Mouse (Mus musculus) Muller cell, postnatal 12 days (primary cell): Measurements from ENCODE around the gene Mospd3.
A peak's percentile ranks its signal among the peaks of the same experiment; 100 is the strongest.
"Not testable (repeated sequence)": the region's sequence is repeated elsewhere in the genome, so short reads cannot be mapped to it uniquely, and the experiment has no call there.

Experiments
- DNase-seq: peaks from one replicate; pipeline ENCODE4 v3.0.0-alpha.2; 2015; ENCODE audit errors: inconsistent ontology term

Mospd3 gene

DNA sequence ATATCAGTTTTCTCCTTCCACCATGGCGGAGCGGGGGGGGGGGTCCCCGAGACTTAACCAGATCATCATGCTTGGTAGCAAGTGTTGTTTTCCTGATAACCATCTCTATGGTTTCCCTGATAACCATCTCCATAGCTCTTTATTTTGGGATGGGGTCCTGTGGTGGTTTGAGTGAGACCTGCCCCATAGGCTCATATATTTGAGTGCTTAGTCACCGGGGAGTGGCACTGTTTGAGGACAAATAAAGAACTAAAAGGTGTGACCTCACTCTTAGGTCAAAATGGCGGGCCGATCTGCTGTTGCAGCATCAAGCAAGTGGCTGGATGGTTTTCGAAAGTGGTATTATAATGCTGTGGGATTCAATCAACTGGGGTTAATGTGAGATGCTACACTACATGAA, 14.5 kb upstream of the Mospd3 start:
- DNase-seq, result no peak

DNA sequence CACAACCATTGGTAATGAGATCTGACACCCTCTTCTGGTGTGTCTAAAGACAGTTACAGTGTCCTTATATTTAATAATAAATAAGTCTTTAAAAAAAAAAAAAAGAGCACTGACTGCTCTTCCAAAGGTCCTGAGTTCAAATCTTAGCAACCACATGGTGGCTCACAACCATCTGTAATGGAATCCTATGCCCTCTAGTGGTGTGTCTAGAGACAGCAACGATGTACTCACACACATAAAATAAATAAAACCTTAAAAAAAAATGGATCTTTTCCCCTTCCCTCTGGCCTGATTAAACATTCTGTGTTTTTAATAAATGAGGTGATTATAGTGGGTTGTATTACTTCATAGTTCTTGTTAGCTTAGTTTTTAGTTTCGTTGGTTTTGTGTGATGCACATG, 14.1 kb upstream of the Mospd3 start:
- DNase-seq, result not testable (repeated sequence)

DNA sequence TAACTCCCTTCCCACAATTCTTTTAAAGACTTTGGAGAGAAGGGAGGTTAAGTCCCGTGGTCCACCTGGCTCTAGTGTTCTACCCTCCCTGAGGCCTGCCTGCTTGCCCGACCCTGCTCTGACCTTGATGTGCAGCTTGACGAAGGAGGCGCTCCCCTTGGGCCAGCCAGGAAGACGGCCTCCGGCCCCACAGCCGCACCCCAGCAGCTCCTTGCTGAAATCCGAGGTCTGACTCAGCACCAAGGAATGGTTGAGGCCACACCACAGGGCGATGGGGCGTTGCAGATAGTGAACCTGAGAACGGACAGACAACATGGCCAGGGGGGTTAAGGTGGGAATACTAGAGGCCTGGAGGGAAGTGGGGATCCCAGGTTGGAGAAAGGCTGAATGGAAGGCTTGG, 12.7 kb upstream of the Mospd3 start, which contains the start of gene Pcolce:
Pcolce (minus strand) TSS at position 235 of the 400 bp plus-strand sequence.
- peak; percentile 47 for DNase-seq

DNA sequence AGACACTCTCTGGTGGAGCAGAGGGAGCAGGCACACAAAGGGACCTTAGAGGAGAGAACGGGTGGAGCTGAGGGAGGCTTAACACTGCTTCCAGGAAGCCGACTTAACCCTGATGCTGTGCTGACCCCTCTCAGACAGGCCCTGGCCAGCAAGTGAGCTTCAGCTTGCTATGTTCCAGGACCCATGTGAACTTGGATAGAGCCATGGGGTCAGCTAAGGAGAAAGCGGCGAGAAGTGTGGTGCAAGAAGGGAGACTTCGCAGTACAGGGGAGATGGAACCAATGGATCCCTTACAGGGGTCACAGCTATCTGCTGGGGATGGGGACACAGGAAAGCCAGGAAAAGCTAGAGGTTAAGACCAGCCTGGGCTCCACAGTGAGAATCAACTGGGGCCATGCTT, 12.2 kb upstream of the Mospd3 start:
- DNase-seq, result no peak

DNA sequence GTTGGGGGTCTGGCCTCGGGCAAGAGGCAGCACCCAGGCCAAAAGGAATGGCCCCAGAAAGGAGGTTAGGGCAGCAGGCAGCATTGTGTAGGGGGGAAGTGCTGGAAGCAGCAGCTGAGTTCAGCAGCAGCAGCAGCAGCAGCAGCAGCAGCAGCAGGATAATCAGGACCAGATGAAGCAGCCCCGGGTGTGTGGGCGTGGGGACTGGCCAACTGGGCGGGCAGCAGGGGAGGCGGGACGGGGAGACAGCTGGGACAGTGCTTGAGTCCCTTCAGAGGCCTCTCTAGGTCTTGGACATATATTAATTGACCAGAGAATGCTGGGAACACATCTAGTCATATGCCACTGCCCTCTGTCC, 10.4 kb upstream of the Mospd3 start:
- DNase-seq, result peak; percentile 83

DNA sequence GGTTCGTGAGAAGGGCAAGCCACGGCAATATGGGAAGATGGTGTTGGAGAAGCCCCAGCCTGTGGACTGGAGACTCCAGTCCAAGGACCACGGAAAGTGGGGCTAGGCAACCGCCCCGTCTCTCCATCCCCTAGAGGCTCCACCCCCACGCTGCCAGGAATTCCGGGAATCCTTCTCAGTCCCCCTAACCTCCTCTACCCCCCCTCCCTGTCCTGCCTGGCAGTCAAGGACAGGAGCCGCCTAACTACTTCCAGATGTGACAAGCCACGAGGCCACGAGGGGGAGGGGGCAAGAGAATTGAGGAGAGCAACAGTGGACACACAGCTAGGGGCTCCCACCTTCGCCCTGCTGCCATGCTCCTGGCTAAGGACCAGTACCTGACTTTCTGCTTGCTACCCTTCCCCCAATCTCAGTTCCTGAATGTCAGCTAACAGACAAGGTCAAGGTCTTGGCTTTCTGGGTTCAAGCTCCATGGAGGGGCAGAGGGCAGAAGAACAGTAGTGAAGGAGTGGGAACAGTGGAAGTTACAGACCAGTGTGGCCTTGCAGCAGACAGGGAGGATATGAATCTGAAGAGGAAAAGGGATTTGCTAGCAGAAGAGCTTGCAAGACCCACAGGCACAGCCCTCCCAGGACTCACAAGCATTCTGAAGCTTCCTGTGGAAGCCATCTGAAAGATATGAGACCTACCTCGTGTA, 9.8 kb upstream of the Mospd3 start:
- peak; percentile 90 for DNase-seq

DNA sequence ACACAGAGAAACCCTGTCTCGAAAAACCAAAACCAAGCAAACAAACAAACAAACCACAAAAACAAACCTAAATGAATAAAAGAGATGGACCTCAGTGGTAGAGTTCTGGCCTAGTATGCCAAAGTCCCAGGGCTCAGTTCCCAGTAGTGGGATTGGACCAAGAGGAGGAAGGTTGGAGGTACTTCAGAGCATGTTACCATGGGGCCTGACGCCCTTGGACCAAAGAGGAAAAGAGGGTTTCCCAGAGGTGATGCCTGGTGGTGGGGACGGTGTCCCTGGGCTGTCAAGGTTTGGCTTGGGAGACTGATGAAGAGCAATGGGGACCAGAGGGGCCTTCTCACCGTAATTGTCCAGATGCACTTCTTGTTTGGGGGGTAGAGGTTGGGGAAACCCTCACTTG, 9.2 kb upstream of the Mospd3 start:
- no peak for DNase-seq

DNA sequence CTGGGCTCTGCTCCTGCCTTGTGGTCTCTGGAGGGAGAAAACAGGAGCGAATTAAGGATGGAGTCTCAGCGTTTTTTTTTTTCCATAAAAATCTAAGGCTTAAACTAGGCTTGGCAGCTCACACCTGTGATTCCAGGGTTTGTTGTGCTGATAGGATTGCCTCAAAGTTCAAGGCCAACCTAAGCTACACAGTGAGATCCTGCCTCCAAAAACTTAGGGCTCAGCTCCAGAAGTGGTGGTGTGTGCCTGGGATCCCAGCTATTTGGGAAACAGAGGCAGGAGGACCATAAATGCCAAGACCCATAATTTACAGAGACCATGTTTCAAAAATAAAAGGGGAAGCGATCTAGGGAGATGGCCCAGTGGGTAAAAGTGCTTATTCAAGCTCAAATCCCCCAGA, 8.4 kb upstream of the Mospd3 start:
- DNase-seq, result no peak

DNA sequence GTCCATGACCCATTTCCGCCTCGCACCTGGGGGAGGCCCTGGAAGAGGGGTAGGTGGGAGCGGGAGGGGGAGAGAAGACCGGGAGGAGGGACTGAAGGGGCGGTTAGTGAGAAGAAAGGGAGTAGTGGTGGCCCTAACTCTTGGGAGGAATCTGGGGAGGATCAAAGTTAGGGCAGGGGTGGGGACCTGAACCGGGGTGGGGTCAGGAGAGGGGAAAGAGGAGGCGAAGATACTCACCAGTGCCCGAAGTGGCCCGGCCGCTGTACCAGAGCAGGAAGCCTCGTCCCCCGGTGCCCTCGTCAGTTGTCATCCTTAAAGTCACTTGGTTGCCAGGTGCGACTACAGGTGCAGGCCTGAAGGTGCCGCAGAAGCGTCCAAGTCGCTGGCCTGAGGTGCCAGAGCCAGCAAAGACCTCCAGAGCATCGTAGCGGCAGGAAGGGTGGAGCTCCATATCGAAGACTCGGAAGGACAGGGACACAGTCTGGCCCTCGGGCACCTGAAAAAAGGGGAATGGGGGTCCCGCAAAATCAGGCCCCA, 7.9 kb upstream of the Mospd3 start:
- DNase-seq, result no peak

DNA sequence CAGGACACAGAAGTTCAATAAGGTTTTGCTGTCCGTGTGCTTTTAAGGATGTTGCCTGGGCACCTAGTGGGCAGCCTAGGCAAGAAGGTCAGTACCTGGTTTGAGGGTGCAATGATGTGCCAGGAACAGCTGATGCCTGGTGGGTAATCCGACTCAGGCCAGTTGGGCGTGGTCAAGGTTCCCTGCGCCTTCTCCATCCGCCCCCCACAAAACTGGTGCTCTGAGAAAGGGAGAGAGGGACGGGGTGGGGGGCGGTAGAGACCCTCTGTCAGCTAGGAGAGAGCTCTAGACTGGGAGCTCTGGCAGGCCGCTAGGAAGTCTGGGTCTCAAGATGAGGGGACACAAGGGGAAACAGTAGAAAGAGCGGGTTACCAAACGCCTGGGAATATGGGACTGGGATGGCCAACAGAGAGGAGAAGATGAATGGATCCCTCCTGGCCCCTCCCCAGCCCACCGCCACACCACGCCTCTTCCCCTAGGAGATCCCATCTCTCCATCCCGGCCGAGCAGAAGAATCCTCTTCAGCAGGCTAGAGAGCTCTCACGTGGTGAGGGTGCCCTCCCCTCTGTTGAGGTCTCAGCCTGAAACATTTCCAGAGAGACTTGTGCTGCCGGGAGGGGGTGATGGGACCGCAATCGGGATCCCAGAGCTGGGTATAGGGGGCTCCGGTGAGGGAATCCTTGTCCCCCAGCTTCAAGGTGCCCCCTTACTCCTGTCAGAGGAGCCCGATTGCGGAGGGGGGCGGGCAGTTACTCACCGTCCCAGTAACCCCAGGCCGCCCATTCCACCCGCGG, 7.2 kb upstream of the Mospd3 start:
- DNase-seq, result no peak

DNA sequence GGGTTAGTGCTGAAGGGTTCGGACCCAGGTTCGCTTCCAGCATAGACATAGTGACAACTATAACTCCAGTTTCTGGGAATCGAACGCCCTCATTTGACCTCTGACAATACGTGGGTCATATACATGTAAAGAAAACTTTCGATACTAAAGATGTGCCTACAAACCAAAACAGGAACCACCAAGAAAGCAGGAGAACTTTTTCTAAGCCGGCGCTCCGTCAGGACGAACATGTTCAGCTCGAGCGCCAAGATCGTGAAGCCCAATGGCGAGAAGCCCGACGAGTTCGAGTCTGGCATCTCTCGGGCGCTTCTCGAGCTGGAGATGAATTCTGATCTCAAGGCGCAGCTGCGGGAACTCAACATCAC, 489 bp upstream of the Mospd3 start:
- DNase-seq, result no peak

DNA sequence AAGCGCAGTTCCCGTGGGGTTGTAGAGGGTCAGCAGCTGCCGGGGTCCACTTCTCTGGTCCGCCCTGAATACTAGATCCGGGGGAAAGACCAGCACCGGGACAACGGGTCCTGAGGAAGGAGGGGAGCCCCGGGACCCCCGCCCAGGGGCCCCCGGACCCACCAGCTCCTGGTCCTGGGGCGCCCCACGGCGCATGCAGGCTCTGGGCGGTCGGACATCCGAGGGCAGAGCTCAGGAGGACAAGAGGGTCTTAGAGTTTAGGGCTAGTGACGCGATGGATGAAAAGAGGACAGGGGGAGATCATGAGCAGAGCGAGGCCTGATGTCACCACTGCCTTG, 608 bp downstream of the Mospd3 start:
- no peak for DNase-seq

DNA sequence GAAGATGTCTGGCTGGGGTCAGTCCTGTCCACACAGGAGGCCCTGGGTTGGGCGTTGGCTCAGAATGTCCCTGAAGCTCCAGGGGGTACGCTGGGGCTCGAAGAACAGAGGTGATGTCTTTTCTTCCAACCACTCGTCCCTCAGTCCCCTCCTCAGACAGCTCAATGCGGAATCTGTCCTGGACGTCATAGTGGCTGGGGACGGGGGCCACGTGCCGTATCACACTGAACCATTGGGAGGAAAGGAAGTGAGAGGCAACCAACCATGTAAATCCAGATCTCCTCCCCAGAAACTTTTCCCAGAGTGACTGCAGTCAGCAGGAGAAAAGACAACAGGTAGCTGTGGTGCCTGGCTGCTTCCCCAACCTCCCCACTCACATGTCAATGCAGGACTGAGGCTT, 1.3 kb downstream of the Mospd3 start:
- DNase-seq, result no peak

DNA sequence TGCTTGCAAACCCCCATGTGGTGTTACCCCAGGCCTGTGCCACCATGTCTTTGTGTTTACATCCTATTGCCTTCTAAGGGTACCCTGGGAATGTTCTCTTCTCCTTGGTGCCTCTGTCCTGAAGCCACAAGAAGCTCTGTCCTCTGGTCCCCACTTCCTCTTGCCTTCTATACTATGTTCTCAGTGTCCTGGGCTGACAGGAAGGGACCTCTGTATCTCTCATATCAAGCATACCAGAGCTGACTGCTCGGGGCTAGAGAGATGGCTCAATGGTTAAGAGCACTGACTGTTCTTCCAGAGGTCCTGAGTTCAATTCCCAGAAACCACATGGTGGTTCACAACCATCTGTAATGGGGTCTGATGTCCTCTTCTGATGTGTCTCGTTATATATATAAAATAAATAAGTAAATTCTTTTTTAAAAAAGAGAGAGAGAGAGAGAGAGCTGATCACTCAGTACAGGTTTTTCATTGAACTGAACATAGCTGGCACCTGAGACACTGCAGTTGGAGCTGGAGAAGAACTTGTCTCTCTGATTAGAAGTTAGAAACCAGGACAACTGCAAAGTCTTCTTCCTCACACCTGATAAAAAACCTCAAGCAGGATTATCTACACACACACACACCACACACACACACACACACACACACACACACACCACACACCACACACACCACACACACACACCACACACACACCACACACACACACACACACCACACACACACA, 2.6 kb downstream of the Mospd3 start:
- no peak for DNase-seq

DNA sequence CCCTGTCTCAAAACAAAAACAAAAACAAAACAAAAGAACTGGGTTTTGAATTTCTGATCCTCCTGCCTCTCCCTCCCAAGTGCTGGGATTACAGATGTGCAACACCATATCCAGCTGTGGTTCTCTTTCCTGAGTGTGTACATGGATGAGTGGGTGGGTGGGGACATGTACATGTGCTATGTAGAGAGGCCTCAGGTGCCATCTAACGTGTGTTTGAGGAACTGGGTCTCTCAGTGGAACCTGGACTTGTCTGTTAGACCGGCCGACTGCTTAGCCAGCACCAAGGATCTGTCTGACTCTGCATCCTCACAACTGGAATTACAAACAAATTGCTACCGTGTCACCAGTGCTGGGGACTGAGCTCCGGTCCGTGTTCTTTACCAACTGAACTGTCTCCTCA, 3.2 kb downstream of the Mospd3 start:
- DNase-seq, result no peak

DNA sequence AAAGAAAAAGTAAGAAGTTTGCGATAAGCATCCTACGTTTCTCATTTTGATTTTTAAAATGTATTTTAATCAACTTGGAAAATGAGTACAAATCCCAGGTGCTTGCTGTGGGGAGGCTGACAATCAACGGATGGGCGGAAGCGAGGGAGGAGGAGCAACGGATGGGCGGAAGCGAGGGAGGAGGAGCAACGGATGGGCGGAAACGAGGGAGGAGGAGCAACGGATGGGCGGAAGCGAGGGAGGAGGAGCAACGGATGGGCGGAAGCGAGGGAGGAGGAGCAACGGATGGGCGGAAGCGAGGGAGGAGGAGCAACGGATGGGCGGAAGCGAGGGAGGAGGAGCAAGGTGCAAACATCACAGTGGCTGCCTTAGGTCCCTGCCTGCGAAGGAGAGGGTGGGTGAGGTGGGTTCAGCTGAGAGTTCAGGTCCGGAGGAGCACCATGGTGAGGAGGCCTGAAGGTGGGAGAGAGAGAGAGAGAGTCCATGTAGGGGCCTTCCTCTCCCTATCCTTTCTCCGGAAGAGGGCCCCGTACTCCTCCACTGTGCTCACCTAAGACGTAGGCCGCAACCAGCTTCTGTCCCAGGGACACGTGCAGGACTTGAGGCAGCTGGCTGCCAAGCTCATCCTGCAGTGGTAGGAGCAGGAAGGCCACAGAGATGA, 4.1 kb downstream of the Mospd3 start:
- no peak for DNase-seq

DNA sequence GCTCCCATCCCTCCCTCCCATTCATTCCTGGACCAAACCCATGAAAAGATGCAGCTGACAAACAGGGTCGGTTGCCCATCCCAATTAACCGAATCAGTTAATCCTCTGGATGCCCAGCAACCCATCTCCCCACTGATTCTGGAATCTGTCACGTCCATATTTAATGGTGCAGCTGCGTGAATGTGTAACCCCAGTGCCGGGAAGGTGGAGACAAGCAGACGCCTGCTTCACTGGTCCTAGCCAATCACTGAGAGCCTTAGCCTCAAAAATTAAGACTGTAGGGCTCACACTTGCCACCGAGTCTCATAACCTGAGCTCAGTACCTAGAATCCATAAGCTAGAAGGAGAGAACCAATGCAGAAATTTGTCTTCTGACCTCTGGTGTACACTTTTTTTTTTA, 4.9 kb downstream of the Mospd3 start:
- DNase-seq, result no peak

DNA sequence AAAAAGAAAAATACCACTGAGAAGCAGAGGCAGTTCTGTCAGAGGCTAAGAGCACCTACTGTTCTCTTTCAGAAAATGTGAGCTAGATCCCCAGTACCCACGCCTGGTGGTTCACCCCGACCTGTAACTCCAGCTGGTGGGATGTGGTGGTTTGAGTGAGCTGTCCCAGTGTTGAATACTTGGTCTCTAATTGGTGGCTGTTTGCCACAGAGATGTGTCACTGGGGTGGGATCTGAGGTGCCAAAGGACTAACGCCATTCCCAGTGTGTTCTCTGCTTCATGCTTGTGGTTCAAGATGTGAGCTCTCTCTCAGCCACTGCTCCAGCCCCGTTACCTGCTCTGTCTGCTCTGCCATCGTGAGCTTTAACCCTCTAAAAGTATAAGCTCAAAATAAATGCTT, 10.4 kb downstream of the Mospd3 start:
- DNase-seq, result no peak

DNA sequence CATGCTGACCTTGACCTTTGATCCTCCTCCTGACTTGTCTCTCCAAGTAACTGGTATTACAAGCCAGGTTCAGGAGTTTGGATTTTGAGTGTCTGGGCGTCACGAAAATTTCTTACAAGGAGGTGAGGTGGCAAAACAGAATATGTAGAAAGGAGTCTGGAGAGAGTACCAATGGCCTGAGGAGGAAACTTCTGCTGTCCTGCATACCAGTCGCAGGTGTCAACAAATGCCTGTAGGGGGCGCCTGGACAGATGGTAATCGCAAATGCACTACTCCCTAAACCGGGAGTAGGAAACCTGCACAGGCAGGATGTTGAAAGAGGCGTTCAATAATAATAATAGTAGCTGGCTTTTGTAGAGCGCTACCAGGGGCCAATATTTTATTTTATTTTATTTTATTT, 15.9 kb downstream of the Mospd3 start:
- DNase-seq, result no peak

DNA sequence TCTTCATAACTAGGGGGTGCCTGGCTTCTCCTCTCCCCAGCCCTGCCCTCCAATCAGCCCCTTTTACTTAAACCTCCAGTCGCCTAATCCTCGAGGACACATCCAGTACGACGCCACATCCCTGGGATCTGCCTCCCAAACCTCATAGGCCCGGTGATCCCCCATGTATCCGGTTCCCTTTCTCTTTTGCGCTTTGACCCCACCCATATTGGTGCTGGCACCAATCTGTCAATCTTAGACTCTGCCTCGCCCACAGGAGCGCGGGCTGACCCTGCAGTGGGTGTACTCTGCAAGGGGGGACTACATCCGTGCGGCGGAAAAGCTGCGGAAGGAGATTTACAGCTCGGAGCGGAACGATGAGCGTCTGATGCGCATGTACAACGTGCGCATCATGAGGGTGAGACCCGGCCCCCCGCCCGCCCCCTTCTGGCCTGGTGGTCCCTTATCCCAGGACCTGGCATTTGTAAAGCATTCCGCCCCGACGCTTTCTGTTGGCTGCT, 17.1 kb downstream of the Mospd3 start:
- peak; percentile 40 for DNase-seq

DNA sequence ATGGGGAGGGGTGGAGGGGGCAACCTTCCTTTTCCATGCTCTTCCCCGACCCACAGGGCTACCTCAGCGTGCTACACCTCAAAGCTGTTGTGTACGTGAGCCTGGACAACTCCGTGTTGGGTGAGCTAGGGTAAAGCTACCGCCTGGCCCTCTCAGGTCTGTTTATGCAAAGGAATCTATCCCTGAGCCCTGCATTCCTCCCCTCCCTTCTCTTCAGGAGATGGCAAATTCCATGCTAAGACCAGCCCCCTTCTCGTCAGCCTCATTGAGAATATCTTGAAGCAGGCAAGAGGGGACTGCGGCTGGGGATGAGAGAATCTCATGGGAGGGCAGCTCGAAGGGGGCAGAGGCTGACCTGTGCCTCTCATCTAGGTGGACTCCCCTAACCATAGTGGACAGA, 18.2 kb downstream of the Mospd3 start:
- DNase-seq, result no peak

DNA sequence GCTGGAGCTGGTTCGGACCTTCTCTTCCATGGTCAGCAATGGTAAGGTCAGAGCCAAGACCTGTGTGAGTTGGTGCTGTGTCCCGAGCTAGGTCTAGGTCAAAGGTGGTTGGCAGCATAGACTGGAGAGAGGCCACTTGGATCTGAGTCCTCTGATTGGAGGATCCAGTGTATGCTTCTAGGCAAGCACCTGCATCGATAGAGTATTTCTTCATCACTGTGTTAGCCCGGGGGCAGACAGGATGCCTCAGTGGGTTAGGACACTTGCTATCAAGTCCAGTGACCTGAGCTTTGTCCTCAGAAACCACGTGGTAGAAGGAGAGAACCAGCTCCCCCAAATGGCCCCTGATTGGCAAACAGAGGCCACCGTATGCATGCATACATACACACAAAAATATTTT, 20.6 kb downstream of the Mospd3 start:
- DNase-seq, result no peak
